Mouse (Mus musculus) cerebellum, adult (tissue): Measurements from ENCODE around the gene Tmem132d.
"Not testable (repeated sequence)": the region's sequence is repeated elsewhere in the genome, so short reads cannot be mapped to it uniquely, and the experiment has no call there.

Experiments used
- ATAC-seq: cut with Nextera tagmentation; 2 replicates; pipeline ENCODE4 v1.9.2; 2017; ENCODE audit warnings: mild to moderate bottlenecking, moderate library complexity, mixed read lengths; ENCODE audit not compliant: insufficient number of reproducible peaks, low FRiP score, low TSS enrichment

Gene Tmem132d

GRCm38 (mm10) chr5:127831791-127832190 is 601.1 kb downstream of the Tmem132d start:
- ATAC-seq, result no peak

- no peak for ATAC-seq
Observed at GRCm38 (mm10) chr5:127830831-127831230, 602.0 kb downstream of the Tmem132d start.

DNA sequence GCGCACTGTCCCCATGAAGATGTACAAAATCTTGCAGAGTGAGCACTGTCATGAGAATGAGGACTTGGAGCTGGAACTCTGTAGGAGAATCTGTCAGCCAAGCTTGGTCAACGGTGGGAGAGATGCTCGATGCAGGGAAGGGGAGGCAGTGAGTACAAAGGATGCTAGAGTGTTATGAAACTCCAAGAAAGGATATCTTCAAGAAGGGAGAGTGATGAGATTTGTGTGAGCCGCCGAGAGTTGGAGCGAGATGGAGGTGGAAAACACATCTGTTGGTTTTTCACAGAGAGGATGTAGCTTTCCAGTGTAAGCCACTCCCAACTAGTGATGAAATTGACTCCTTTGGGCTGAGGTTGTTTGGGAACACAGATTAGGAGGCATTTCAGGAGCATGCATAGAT is 604.1 kb downstream of the Tmem132d start:
- ATAC-seq, result no peak

GRCm38 (mm10) chr5:127821960-127822359 is 610.9 kb downstream of the Tmem132d start:
- ATAC-seq, result no peak

GRCm38 (mm10) chr5:127815292-127815691 is 617.6 kb downstream of the Tmem132d start:
- ATAC-seq, result no peak

- ATAC-seq, result no peak
Observed at GRCm38 (mm10) chr5:127807419-127807818, 625.5 kb downstream of the Tmem132d start.

GRCm38 (mm10) chr5:127806850-127807249 is 626.0 kb downstream of the Tmem132d start:
- no peak for ATAC-seq

GRCm38 (mm10) chr5:127800907-127801306 is 632.0 kb downstream of the Tmem132d start:
- ATAC-seq, result no peak

DNA sequence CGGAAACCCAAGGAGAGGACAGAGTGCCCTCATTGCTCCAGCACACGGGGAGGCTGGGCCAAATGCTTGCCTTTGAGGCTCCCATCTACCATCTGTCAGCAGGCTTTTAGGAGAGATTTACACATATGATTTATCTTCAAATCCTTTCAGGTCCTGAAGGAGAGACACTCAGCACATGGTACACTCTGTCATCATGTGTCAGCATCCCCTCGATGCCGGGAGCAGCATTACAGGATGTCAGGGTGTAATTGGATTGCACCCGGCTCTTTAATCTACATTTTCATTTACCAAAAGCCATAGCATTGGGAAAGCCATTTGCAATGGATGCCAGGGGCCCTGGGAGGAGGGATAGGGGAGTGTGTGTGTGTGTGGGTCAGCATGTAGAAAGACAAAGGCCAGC is 651.7 kb downstream of the Tmem132d start:
- ATAC-seq, result no peak

GRCm38 (mm10) chr5:127775749-127776148 is 657.1 kb downstream of the Tmem132d start:
- ATAC-seq, result no peak

- ATAC-seq, result no peak
Observed at GRCm38 (mm10) chr5:127758576-127758975, 674.3 kb downstream of the Tmem132d start.

GRCm38 (mm10) chr5:127756671-127757423 is 676.0 kb downstream of the Tmem132d start:
- ATAC-seq, result no peak

DNA sequence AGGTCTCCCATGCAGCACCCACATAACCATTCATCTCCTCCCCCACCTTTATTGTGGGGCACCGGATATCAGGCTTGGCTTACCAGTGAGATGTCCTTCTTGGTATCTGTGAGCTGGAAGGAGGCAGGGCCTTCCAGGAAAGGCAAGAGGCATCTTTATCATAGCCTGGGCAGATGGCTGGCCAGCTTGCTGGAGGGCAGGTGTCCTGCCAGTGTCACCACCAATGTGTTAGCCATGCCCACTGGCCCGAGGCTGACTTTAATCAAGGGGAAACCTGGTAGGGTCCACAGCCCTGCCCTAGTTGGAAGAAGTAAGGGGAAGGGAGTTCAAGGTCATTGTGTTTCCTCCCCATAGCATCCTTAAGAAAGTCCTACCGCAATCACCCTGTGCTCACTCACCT is 676.9 kb downstream of the Tmem132d start:
- no peak for ATAC-seq

DNA sequence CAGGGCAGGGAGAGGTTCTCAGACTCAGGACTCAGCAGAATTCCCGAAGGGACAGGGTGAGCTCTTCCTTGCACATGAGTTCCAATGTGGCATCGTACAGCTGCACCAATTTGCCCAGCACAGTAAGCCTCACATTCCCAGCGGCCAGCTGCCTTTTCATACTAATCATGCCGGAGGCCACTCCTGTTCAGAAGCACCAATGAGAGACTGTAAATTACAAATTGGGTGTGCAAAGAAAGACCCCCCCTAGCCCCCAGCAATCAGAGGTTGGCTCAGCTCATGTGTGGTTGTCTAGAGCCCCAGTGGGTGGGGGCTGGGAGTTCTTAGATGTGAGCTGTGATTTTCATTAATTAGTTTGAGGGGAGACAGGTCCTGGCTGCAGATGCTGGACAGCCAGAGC is 677.3 kb downstream of the Tmem132d start:
- no peak for ATAC-seq

DNA sequence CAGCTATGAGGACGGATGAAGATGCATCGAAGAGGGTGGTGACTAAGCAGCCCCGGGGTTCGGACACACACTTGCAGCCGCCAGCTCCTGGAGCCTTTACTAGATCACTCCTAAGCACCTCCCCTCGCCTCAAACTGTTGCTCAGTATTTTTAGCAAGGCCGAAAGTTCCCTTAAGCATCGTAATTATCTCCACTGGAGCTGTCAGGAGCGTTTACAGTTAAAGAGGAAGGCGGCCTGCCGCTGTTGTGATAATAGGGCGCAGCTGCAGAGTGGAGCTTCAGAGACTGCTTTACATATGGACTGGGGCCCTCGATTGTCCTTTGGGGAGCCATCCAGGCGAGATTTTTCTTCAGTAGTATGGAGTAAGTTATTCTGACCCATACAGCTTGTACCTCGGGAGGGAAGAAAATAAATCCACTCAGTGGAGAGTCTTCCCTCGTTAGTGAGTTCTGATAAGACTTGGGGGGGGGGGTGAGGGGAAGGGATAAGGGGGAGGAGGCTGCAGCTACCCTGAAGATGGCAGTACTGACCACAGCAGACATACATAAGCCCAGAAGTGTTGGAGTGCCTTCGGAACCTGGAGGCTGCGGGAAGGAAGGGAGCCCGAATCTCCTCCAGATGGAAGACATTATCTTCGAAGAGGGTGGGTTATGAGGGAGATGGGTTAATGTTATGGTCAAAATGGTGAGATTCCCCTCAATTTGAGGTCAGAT is 681.5 kb downstream of the Tmem132d start:
- ATAC-seq, result no peak

DNA sequence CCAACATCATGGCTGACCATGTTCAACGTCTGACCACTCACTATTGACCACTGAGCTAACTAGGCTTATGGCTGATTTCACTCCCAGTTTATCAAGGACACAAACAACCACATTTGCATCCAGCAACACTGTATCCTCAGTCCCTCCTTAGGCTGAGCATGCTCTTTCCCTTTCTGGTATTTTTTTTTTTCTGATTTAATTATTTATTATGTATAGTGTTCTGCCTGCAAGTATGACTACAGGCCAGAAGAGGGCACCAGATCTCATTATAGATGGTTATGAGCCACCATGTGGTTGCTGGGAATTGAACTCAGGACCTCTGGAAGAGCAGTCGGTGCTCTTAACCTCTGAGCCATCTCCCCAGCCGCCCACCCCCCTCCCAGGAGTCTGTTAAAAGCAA is 683.3 kb downstream of the Tmem132d start:
- ATAC-seq, result not testable (repeated sequence)

GRCm38 (mm10) chr5:127741331-127741730 is 691.5 kb downstream of the Tmem132d start:
- no peak for ATAC-seq
